Mouse (Mus musculus) neural tube, embryonic 13.5 days (tissue): Measurements from ENCODE around the gene Trak2. TPM values are rescaled to one million over a fixed set of nuclear protein-coding genes. Genes with fewer than 3 reads are reported as not detected.
A peak's percentile ranks its signal among the peaks of the same experiment; 100 is the strongest.

Experiments used
- ATAC-seq: fragments of 200-750 bp; cut with Nextera tagmentation; 2 replicates; pipeline ENCODE4 v1.8.0; 2017; ENCODE audit warnings: low read depth, mild to moderate bottlenecking, moderate TSS enrichment, moderate library complexity
- H3K27ac ChIP-seq: fragments of 300-500 bp; sonication (generic); replicated peaks from 2 replicates; pipeline ENCODE4 v1.5.1; 2015; ENCODE audit warnings: moderate library complexity, mild to moderate bottlenecking, inconsistent platforms
- H3K27me3 ChIP-seq: fragments of 300-500 bp; sonication (generic); 2 replicates; pipeline ENCODE4 v1.6.1; 2015; ENCODE audit warnings: mild to moderate bottlenecking, inconsistent platforms
- H3K36me3 ChIP-seq: fragments of 300-500 bp; sonication (generic); 2 replicates; pipeline ENCODE4 v1.6.1; 2015; ENCODE audit warnings: mild to moderate bottlenecking, inconsistent platforms
- H3K4me1 ChIP-seq: fragments of 300-500 bp; sonication (generic); replicated peaks from 2 replicates; pipeline ENCODE4 v1.6.1; 2015; ENCODE audit warnings: inconsistent platforms
- H3K4me2 ChIP-seq: fragments of 300-500 bp; sonication (generic); 2 replicates; pipeline ENCODE4 v1.6.1; 2015; ENCODE audit warnings: inconsistent platforms, mild to moderate bottlenecking, moderate library complexity
- H3K4me3 ChIP-seq: fragments of 300-500 bp; sonication (generic); 2 replicates; pipeline ENCODE4 v1.5.1; 2015; ENCODE audit warnings: mild to moderate bottlenecking, inconsistent platforms
- H3K9ac ChIP-seq: fragments of 300-500 bp; sonication (generic); 2 replicates; pipeline ENCODE4 v1.6.1; 2015; ENCODE audit warnings: moderate library complexity, mild to moderate bottlenecking, inconsistent platforms
- H3K9me3 ChIP-seq: fragments of 300-500 bp; sonication (generic); 2 replicates; pipeline ENCODE4 v1.6.1; 2016; ENCODE audit warnings: inconsistent platforms
- WGBS: fragments of 180-500 bp; shearing (Covaris S2); methylation state at CpG from one replicate; pipeline ENCODE4 v1.1.7; 2015; 5-methylcytosine and 5-hydroxymethylcytosine counted together
- polyA plus RNA-seq: library from polyadenylated mRNA; unstranded; fragments of >200 nt; fragmentation: Nextera tagmentation; extraction: Ambion mirVana; gene quantifications from 2 replicates; pipeline ENCODE4 v1.2.1, GENCODE M21; 2015

The Trak2 gene
- polyA plus RNA-seq: 15.4 and 15.9 TPM in 2 replicates

- no peaks in the 10 kb centered on the region for H3K9me3 ChIP-seq
- peak within 1 kb of the TSS; percentile 93 for H3K9ac ChIP-seq
- peak within 1 kb of the TSS; percentile 93 for H3K4me3 ChIP-seq
- H3K36me3 ChIP-seq: 0 out of 2 replicates have a peak, but pooled peaks cover 9% of the 10 kb centered on the region
- H3K4me2 ChIP-seq: peak within 1 kb of the TSS; percentile 72
- peak; percentile 98 for ATAC-seq
- H3K4me1 ChIP-seq: peaks cover 56% of the 10 kb centered on the region
- WGBS: under 1% methylated on average over 65 of the region's 69 CpGs
- H3K27ac ChIP-seq: peak within 1 kb of the TSS; percentile 89
- no peaks in the 10 kb centered on the region for H3K27me3 ChIP-seq
Measured at GRCm38 (mm10) chr1:58973366-58974221, at the start of gene Trak2, which contains the start of gene Stradb. Gene Trak2 (minus strand): TSS chr1:58973430. Gene Stradb (plus strand): TSS chr1:58973522.

GRCm38 (mm10) chr1:59021556-59021955 lies 48.3 kb upstream of the Trak2 start:
- no peak overlapping the region for H3K9ac ChIP-seq
- no peak overlapping the region for H3K4me3 ChIP-seq
- WGBS: 76% methylated on average over 3 of the region's 3 CpGs
- H3K36me3 ChIP-seq: no peaks in the 10 kb centered on the region
- H3K4me2 ChIP-seq: no peak overlapping the region
- no peak for ATAC-seq
- no peaks in the 10 kb centered on the region for H3K4me1 ChIP-seq
- H3K27me3 ChIP-seq: no peaks in the 10 kb centered on the region
- H3K27ac ChIP-seq: no peak overlapping the region
- H3K9me3 ChIP-seq: no peaks in the 10 kb centered on the region

- 49% methylated on average over 4 of the region's 4 CpGs for WGBS
- Histone ChIP-seq H3K36me3 (no peaks in the 10 kb centered on the region), H3K9me3 (no peaks in the 10 kb centered on the region), H3K4me1 (no peaks in the 10 kb centered on the region), H3K9ac (no peak overlapping the region), H3K27ac (no peak overlapping the region), H3K4me3 (no peak overlapping the region), H3K4me2 (no peak overlapping the region), H3K27me3 (no peaks in the 10 kb centered on the region)
- no peak for ATAC-seq
Measured at GRCm38 (mm10) chr1:59009250-59009649, 36.0 kb upstream of the Trak2 start.

GRCm38 (mm10) chr1:58995313-58995712 lies 22.1 kb upstream of the Trak2 start:
- WGBS: 93% methylated on average over 5 of the region's 5 CpGs
- no peak for ATAC-seq
- Histone ChIP-seq H3K27me3 (no peaks in the 10 kb centered on the region), H3K36me3 (peaks cover 38% of the 10 kb centered on the region), H3K4me2 (no peak overlapping the region), H3K27ac (no peak overlapping the region), H3K9me3 (no peaks in the 10 kb centered on the region), H3K9ac (no peak overlapping the region), H3K4me3 (no peak overlapping the region), H3K4me1 (no peaks in the 10 kb centered on the region)

GRCm38 (mm10) chr1:58993723-58994122 lies 20.5 kb upstream of the Trak2 start:
- Histone ChIP-seq H3K36me3 (peaks cover 51% of the 10 kb centered on the region), H3K27ac (no peak overlapping the region), H3K9ac (no peak overlapping the region), H3K4me2 (no peak overlapping the region), H3K27me3 (no peaks in the 10 kb centered on the region), H3K4me3 (no peak overlapping the region), H3K4me1 (no peaks in the 10 kb centered on the region), H3K9me3 (no peaks in the 10 kb centered on the region)
- no peak for ATAC-seq
- 33% methylated on average over 1 of the region's 1 CpGs for WGBS

- no peaks in the 10 kb centered on the region for H3K4me1 ChIP-seq
- WGBS: 88% methylated on average over 7 of the region's 7 CpGs
- no peak overlapping the region for H3K4me3 ChIP-seq
- no peaks in the 10 kb centered on the region for H3K9me3 ChIP-seq
- no peak overlapping the region for H3K9ac ChIP-seq
- ATAC-seq: no peak
- no peak overlapping the region for H3K27ac ChIP-seq
- peaks cover 56% of the 10 kb centered on the region for H3K36me3 ChIP-seq
- no peak overlapping the region for H3K4me2 ChIP-seq
- no peaks in the 10 kb centered on the region for H3K27me3 ChIP-seq
Measured at GRCm38 (mm10) chr1:58993144-58993543, 19.9 kb upstream of the Trak2 start.

- no peaks in the 10 kb centered on the region for H3K27me3 ChIP-seq
- WGBS: 85% methylated on average over 5 of the region's 5 CpGs
- H3K4me2 ChIP-seq: no peak overlapping the region
- no peak overlapping the region for H3K27ac ChIP-seq
- H3K4me3 ChIP-seq: no peak overlapping the region
- no peaks in the 10 kb centered on the region for H3K4me1 ChIP-seq
- no peak for ATAC-seq
- H3K36me3 ChIP-seq: peaks cover 82% of the 10 kb centered on the region
- no peaks in the 10 kb centered on the region for H3K9me3 ChIP-seq
- no peak overlapping the region for H3K9ac ChIP-seq
Measured at GRCm38 (mm10) chr1:58984586-58984985, 11.4 kb upstream of the Trak2 start.

- no peaks in the 10 kb centered on the region for H3K27me3 ChIP-seq
- H3K9ac ChIP-seq: no peak overlapping the region
- ATAC-seq: no peak
- H3K36me3 ChIP-seq: peaks cover 73% of the 10 kb centered on the region
- H3K27ac ChIP-seq: no peak overlapping the region
- H3K4me2 ChIP-seq: no peak overlapping the region
- WGBS: 81% methylated on average over 3 of the region's 3 CpGs
- H3K9me3 ChIP-seq: no peaks in the 10 kb centered on the region
- H3K4me1 ChIP-seq: no peaks in the 10 kb centered on the region
- H3K4me3 ChIP-seq: no peak overlapping the region
Measured at GRCm38 (mm10) chr1:58982276-58982675, 9.0 kb upstream of the Trak2 start.

GRCm38 (mm10) chr1:58972851-58973365 lies 322 bp downstream of the Trak2 start:
- Histone ChIP-seq H3K4me1 (peaks cover 58% of the 10 kb centered on the region), H3K9ac (peak overlapping the region; percentile 93), H3K9me3 (no peaks in the 10 kb centered on the region), H3K27me3 (no peaks in the 10 kb centered on the region), H3K27ac (peak overlapping the region; percentile 89), H3K36me3 (0 out of 2 replicates have a peak, but pooled peaks cover 6% of the 10 kb centered on the region), H3K4me2 (peak overlapping the region; percentile 72), H3K4me3 (peak overlapping the region; percentile 93)
- 2% methylated on average over 28 of the region's 28 CpGs for WGBS
- peak; percentile 48 for ATAC-seq

- no peak overlapping the region for H3K4me3 ChIP-seq
- peak overlapping the region; percentile 72 for H3K4me2 ChIP-seq
- no peak overlapping the region for H3K27ac ChIP-seq
- no peaks in the 10 kb centered on the region for H3K27me3 ChIP-seq
- no peaks in the 10 kb centered on the region for H3K9me3 ChIP-seq
- WGBS: 91% methylated on average over 6 of the region's 6 CpGs
- no peaks in the 10 kb centered on the region for H3K36me3 ChIP-seq
- H3K4me1 ChIP-seq: peaks cover 58% of the 10 kb centered on the region
- no peak overlapping the region for H3K9ac ChIP-seq
- no peak for ATAC-seq
Measured at GRCm38 (mm10) chr1:58971097-58971496, 2.1 kb downstream of the Trak2 start.

GRCm38 (mm10) chr1:58970054-58970453 lies 3.2 kb downstream of the Trak2 start:
- no peak overlapping the region for H3K27ac ChIP-seq
- no peaks in the 10 kb centered on the region for H3K27me3 ChIP-seq
- no peaks in the 10 kb centered on the region for H3K9me3 ChIP-seq
- 84% methylated on average over 5 of the region's 5 CpGs for WGBS
- no peak for ATAC-seq
- no peak overlapping the region for H3K4me2 ChIP-seq
- no peak overlapping the region for H3K9ac ChIP-seq
- H3K4me3 ChIP-seq: no peak overlapping the region
- no peaks in the 10 kb centered on the region for H3K36me3 ChIP-seq
- H3K4me1 ChIP-seq: peaks cover 51% of the 10 kb centered on the region

GRCm38 (mm10) chr1:58967534-58967933 lies 5.7 kb downstream of the Trak2 start:
- ATAC-seq: no peak
- H3K4me3 ChIP-seq: no peak overlapping the region
- 66% methylated on average over 4 of the region's 4 CpGs for WGBS

More at GRCm38 (mm10) chr1:58967534-58967933, 5.7 kb downstream of the Trak2 start:
- Histone ChIP-seq H3K4me1 (peaks cover 40% of the 10 kb centered on the region), H3K27me3 (no peaks in the 10 kb centered on the region), H3K9me3 (no peaks in the 10 kb centered on the region), H3K27ac (no peak overlapping the region), H3K36me3 (no peaks in the 10 kb centered on the region), H3K9ac (no peak overlapping the region), H3K4me2 (no peak overlapping the region)
